Mouse (Mus musculus) embryonic facial prominence, embryonic 10.5 days (tissue): Measurements from ENCODE around the gene Taf5l. TPM values are rescaled to one million over a fixed set of nuclear protein-coding genes. Genes with fewer than 3 reads are reported as not detected.

Experiments used
- DNase-seq: peaks from one replicate; pipeline ENCODE4 v3.0.0-alpha.2; 2017; ENCODE audit warnings: low spot score
- H3K27ac ChIP-seq: fragments of 300-500 bp; sonication (generic); replicated peaks from 2 replicates; pipeline ENCODE4 v1.5.1; 2016; ENCODE audit warnings: mild to moderate bottlenecking
- H3K27me3 ChIP-seq: fragments of 300-500 bp; sonication (generic); replicated peaks from 2 replicates; pipeline ENCODE4 v1.6.1; 2016; ENCODE audit warnings: low read depth, mild to moderate bottlenecking; ENCODE audit not compliant: poor library complexity, severe bottlenecking
- H3K36me3 ChIP-seq: fragments of 300-500 bp; sonication (generic); replicated peaks from 2 replicates; pipeline ENCODE4 v1.6.1; 2016; ENCODE audit warnings: mild to moderate bottlenecking, moderate library complexity
- H3K4me1 ChIP-seq: fragments of 300-500 bp; sonication (generic); 2 replicates; pipeline ENCODE4 v1.6.1; 2016
- H3K4me3 ChIP-seq: fragments of 300-500 bp; sonication (generic); 2 replicates; pipeline ENCODE4 v1.5.1; 2016; ENCODE audit warnings: mild to moderate bottlenecking, moderate library complexity
- H3K9me3 ChIP-seq: fragments of 300-500 bp; sonication (generic); 2 replicates; pipeline ENCODE4 v1.6.1; 2016; ENCODE audit warnings: mild to moderate bottlenecking
- WGBS: fragments of 180-500 bp; shearing (Covaris S2); methylation state at CpG from one replicate; pipeline ENCODE4 v1.1.7; 2016; 5-methylcytosine and 5-hydroxymethylcytosine counted together
- microRNA counts: library from miRNA; unstranded; fragments of <30 nt; microRNA quantifications from one replicate; lab custom pipeline; 2017
- microRNA-seq: library from miRNA; unstranded; fragments of <30 nt; microRNA quantifications from one replicate; pipeline ENCODE4, GENCODE M21; 2017
- polyA plus RNA-seq: library from polyadenylated mRNA; unstranded; fragments of >200 nt; fragmentation: Nextera tagmentation; extraction: Ambion mirVana; gene quantifications from 2 replicates; pipeline ENCODE4 v1.2.1, GENCODE M21; 2016

Taf5l gene
- polyA plus RNA-seq, 1 experiment from 2014 or later: 46.4 TPM

DNA sequence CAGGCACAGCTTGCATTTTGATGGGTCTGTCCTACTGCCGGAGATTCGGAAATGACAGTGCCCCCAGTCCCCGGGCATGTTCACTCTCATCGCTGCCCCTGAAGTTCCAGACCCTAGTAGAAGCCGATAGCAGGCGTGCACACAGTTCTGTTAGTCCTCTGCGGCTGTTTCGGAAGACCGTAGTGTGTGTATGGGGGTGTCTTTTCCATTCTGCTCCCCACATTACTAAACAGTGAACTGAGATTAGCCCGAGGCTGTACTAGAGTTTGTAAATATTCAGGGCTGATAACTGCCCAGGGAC lies 71.6 kb downstream of the Taf5l start:
- peak overlapping the region; percentile 75 for H3K4me3 ChIP-seq
- no peak for DNase-seq
- 4% methylated on average over 10 of the region's 10 CpGs for WGBS
- H3K36me3 ChIP-seq: peaks cover 42% of the 10 kb centered on the region
- H3K4me1 ChIP-seq: peaks cover 18% of the 10 kb centered on the region
- H3K27me3 ChIP-seq: no peaks in the 10 kb centered on the region
- H3K27ac ChIP-seq: peak overlapping the region; percentile 89
- H3K9me3 ChIP-seq: no peaks in the 10 kb centered on the region

DNA sequence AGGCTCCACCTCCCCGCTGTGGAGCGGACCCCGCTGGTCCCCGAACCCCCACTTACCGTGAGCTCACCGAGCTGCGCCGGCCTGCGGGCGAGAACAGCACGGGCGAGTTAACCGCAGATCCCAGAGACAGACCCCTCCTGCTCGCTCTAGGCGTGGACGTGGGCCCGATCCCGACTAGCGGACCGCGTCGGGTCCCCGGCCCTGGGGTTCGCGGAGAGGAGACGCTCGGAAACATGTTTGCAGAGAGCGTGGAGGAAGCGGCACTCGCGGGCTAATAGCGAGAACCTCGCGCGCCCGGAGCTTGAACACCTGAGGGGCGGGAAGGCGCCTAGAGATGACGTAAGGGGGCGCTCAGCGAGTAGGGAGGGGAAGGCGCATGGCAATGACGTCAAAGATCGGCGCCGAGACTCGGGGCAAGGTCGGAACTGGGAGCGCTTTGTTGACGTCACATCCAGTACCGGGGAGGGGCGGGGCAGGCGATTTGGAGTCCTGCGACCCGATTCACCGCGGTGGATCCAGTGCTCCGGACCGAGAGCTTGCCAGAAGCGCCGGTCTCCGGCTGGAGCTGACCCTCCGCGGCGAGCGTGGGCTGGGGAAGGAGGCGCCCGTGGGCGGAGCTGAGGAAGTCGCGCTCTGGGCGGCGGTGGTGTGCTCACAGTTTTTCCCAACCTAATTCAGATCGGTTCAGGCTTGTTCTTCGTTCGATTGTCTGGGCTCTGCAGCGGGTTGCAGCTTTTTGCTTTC lies 72.1 kb downstream of the Taf5l start, which contains the start of gene Nup133:
Gene Nup133, minus strand, starts transcription at position 324 of the 744 bp plus-strand sequence.
- DNase-seq: peak; percentile 99
- Histone ChIP-seq H3K4me3 (peak within 1 kb of the TSS; percentile 75), H3K36me3 (peaks cover 41% of the 10 kb centered on the region), H3K27ac (peak within 1 kb of the TSS; percentile 89), H3K4me1 (peaks cover 18% of the 10 kb centered on the region), H3K27me3 (no peaks in the 10 kb centered on the region), H3K9me3 (no peaks in the 10 kb centered on the region)
- under 1% methylated on average over 77 of the region's 77 CpGs for WGBS

MicroRNAs encoded within 50 kb of the gene (microRNA counts, 519-probe panel; counts per million panel counts)
- 188 counts per million, percentile 57 among the panel's probes with 10 or more counts for microRNA mmu-miR-1967 (lab: Ali Mortazavi, UCI)

Small RNA genes lying within 50 kb of the gene (microRNA-seq; reads per million reads assigned to microRNA genes)
- gene Mir1967: not detected

Other genes with a start within 250 kb of the Taf5l start
- gene Rab4a, start 215.4 kb downstream of the Taf5l start, polyA plus RNA-seq: 56.8 and 58.0 TPM in 2 replicates
- 5.4 and 5.6 TPM in 2 replicates for gene Ccsap, start 161.2 kb downstream of the Taf5l start, polyA plus RNA-seq
- gene Acta1, start 126.6 kb downstream of the Taf5l start, polyA plus RNA-seq: 0.80 and 1.3 TPM in 2 replicates
- 54.2 and 60.6 TPM in 2 replicates for gene Nup133, start 72.1 kb downstream of the Taf5l start, polyA plus RNA-seq
- gene Abcb10, start 38.3 kb downstream of the Taf5l start, polyA plus RNA-seq: 17.3 and 19.2 TPM in 2 replicates
- gene Urb2, start 111 bp upstream of the Taf5l start, polyA plus RNA-seq: 8.4 and 9.3 TPM in 2 replicates
- 34.8 and 42.2 TPM in 2 replicates for gene Galnt2, start 210.0 kb upstream of the Taf5l start, polyA plus RNA-seq